Mouse (Mus musculus) ES-E14 (cell line): ENCODE measurements around the gene Tcf12. TPM values are rescaled to one million over a fixed set of nuclear protein-coding genes. Genes with fewer than 3 reads are reported as not detected.

Source experiments
- DNase-seq: peaks from one replicate; pipeline ENCODE4 v3.0.0-alpha.2; 2013; ENCODE audit warnings: low read depth, low spot score
- H3K27ac ChIP-seq: 2 replicates; pipeline ENCODE4 v1.5.1; 2012; ENCODE audit warnings: low read depth, mild to moderate bottlenecking, low read length, moderate library complexity, mixed read lengths; ENCODE audit not compliant: poor library complexity, insufficient read depth, severe bottlenecking
- H3K36me3 ChIP-seq: 2 replicates; pipeline ENCODE4 v1.6.1; 2012; ENCODE audit warnings: mild to moderate bottlenecking, low read length, moderate library complexity, mixed read lengths; ENCODE audit not compliant: control insufficient read depth, poor library complexity, insufficient read depth, severe bottlenecking
- H3K4me1 ChIP-seq, 2 experiments: fragments of 150-350 bp in 1 of 2; sonication (generic) in 1 of 2; 2 replicates each; pipeline ENCODE4 v1.6.1; 2012; ENCODE audit warnings: low read length in 2 of 2, mild to moderate bottlenecking in 1 of 2, mixed read lengths in 1 of 2; ENCODE audit not compliant: control insufficient read depth in 2 of 2, insufficient read depth in 2 of 2, poor library complexity in 1 of 2
- H3K4me3 ChIP-seq, 2 experiments: fragments of 150-350 bp in 1 of 2; sonication (generic) in 1 of 2; 2 replicates each; pipeline ENCODE4 v1.5.1; 2012; ENCODE audit warnings: low read length in 2 of 2, low read depth in 1 of 2, mild to moderate bottlenecking in 1 of 2, mixed read lengths in 1 of 2; ENCODE audit not compliant: insufficient read depth in 1 of 2, poor library complexity in 1 of 2, severe bottlenecking in 1 of 2
- H3K9ac ChIP-seq: 2 replicates; pipeline ENCODE4 v1.6.1; 2012; ENCODE audit warnings: low read depth, mild to moderate bottlenecking, low read length, mixed read lengths; ENCODE audit not compliant: poor library complexity, insufficient read depth, severe bottlenecking
- H3K9me3 ChIP-seq: fragments of 150-350 bp; sonication (generic); 2 replicates; pipeline ENCODE4 v1.6.1; 2012; ENCODE audit warnings: low read depth, mild to moderate bottlenecking, low read length; ENCODE audit not compliant: control insufficient read depth, insufficient read depth
- CHD2 ChIP-seq: IDR thresholded peaks from 2 replicates; pipeline ENCODE4 v1.6.1; 2014; ENCODE audit warnings: mild to moderate bottlenecking, low read depth, low read length, inconsistent platforms
- HCFC1 ChIP-seq: IDR thresholded peaks from 2 replicates; pipeline ENCODE4 v1.6.1; 2012; ENCODE audit warnings: low read length, inconsistent platforms, borderline replicate concordance; ENCODE audit not compliant: insufficient read depth
- MAFK ChIP-seq: IDR thresholded peaks from 2 replicates; pipeline ENCODE4 v1.6.1; 2014; ENCODE audit warnings: mild to moderate bottlenecking, low read depth, low read length, inconsistent platforms; ENCODE audit not compliant: insufficient read depth
- ZC3H11A ChIP-seq: IDR thresholded peaks from 2 replicates; pipeline ENCODE4 v1.6.1; 2012; ENCODE audit warnings: low read depth, mild to moderate bottlenecking, inconsistent platforms, low read length, borderline replicate concordance
- ZNF384 ChIP-seq: IDR thresholded peaks from 2 replicates; pipeline ENCODE4 v1.6.1; 2012; ENCODE audit warnings: low read depth, low read length, inconsistent platforms
- in situ Hi-C, 2 experiments: fragments of 600-800 bp; cut with MboI; formaldehyde crosslinking; loops; one replicate each; pipeline ENCODE4 v1.15.1; 2025; ENCODE audit warnings: low sequenced_read_pairs in 2 of 2, inconsistent platforms in 1 of 2; ENCODE audit not compliant: unreplicated experiment in 2 of 2
- total RNA-seq: library from RNA; depleted of rRNA; stranded (reverse); fragments of 300-350 nt; gene quantifications from 2 replicates; pipeline ENCODE4 v1.2.3, GENCODE M21; 2012

Tcf12 gene
- total RNA-seq, 1 experiment: 17.3 TPM

DNA sequence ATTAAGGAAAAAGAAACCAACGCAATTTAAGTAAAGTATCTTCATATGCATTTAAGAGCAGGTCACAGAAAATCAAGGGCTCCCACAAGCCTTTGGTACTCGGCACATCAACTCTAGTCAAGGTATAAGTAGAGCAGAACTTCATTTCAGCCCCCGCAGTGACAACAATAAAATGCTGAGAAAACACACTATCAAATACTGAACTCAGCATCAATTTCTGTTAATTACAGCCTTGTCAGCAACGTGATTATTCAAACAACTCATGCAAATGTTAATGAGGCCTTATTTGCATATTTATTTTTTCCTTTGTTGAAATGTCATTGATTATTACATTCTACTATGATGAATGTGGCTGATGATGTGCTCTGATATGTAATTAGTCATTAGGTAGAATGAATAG, 136.5 kb downstream of the Tcf12 start:
- Histone ChIP-seq H3K9me3 (no peaks in the 10 kb centered on the region), H3K9ac (no peak overlapping the region), H3K4me3 (no peak overlapping the region), H3K27ac (no peak overlapping the region), H3K36me3 (no peaks in the 10 kb centered on the region), H3K4me1 (no peaks in the 10 kb centered on the region)
- DNase-seq: no peak
- in situ Hi-C loops: no loop called here
- TF ChIP-seq HCFC1: no peak
- no peak for TF ChIP-seq MAFK
- TF ChIP-seq ZC3H11A: no peak
- no peak for TF ChIP-seq ZNF384
- no peak for TF ChIP-seq CHD2

DNA sequence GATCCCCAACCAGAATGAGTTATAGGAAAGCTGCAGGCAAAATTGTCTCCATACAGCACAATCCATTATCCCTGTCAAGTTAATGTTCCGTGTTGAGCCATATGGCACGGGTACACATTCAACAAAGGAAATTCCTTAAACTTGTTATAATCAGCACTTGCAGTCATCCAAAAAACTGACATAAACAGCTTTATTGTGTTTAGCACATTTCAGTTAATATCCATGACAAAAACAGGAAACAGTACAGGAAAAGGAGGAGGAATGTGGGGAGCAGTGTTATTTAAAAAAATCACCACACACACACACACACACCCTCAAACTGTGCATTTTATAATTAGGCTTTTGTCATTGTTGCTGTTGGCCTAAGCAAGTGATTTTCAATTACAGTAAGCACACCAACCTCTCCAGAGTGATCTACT, 137.1 kb downstream of the Tcf12 start:
- H3K9me3 ChIP-seq: no peaks in the 10 kb centered on the region
- no peak overlapping the region for H3K27ac ChIP-seq
- no peak overlapping the region for H3K4me3 ChIP-seq
- TF ChIP-seq MAFK (no peak), CHD2 (no peak), HCFC1 (no peak), ZNF384 (no peak), ZC3H11A (no peak)
- H3K36me3 ChIP-seq: no peaks in the 10 kb centered on the region
- H3K9ac ChIP-seq: no peak overlapping the region
- DNase-seq: no peak
- in situ Hi-C loops: no loop called here
- H3K4me1 ChIP-seq: no peaks in the 10 kb centered on the region

DNA sequence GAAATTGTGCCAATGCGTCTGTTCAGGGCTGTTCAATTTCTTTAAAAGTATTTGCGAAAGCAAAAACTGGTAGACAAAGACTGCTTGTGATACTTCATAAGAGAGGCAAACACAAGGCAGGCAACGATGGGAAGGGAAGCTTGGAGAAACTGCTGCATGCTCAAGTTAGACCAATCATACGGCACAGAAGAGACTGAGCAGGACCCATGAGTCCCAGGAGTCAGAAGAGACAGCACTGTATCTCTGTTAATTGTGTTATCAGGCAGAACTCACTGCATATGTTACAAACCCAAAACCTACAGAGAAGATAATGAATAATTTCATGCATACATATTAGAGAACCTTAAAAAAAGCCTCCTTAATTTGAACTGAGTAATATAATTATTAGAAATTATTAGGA, 147.6 kb downstream of the Tcf12 start:
- no peak for DNase-seq
- in situ Hi-C loops: no loop called here
- Histone ChIP-seq H3K36me3 (no peaks in the 10 kb centered on the region), H3K27ac (no peak overlapping the region), H3K4me1 (no peaks in the 10 kb centered on the region), H3K9ac (no peak overlapping the region), H3K4me3 (no peak overlapping the region), H3K9me3 (no peaks in the 10 kb centered on the region)
- TF ChIP-seq ZC3H11A (no peak), MAFK (no peak), ZNF384 (no peak), HCFC1 (no peak), CHD2 (no peak)

DNA sequence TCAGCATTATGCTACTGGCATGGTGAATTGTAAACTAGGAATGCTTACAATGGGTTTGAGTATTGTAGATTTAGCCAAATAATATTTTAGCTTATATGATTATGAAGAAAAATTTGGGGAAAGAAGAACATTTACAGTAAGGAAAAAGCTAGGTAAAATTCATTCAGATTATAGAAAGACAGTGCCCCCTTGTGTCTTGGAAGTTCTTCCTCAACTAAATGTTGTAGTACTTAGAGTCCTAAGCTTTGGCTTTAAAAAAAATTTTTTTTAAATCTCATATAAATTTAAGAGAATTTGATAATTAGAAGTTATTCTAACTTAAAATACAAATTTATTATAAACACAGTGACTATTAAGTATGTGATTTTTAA, 151.7 kb downstream of the Tcf12 start:
- no peak for TF ChIP-seq HCFC1
- no peak for TF ChIP-seq MAFK
- TF ChIP-seq ZC3H11A: no peak
- TF ChIP-seq ZNF384: no peak
- TF ChIP-seq CHD2: no peak
- Histone ChIP-seq H3K9me3 (no peaks in the 10 kb centered on the region), H3K27ac (no peak overlapping the region), H3K4me1 (no peaks in the 10 kb centered on the region), H3K9ac (no peak overlapping the region), H3K4me3 (no peak overlapping the region), H3K36me3 (no peaks in the 10 kb centered on the region)
- in situ Hi-C loops: no loop called here
- no peak for DNase-seq

DNA sequence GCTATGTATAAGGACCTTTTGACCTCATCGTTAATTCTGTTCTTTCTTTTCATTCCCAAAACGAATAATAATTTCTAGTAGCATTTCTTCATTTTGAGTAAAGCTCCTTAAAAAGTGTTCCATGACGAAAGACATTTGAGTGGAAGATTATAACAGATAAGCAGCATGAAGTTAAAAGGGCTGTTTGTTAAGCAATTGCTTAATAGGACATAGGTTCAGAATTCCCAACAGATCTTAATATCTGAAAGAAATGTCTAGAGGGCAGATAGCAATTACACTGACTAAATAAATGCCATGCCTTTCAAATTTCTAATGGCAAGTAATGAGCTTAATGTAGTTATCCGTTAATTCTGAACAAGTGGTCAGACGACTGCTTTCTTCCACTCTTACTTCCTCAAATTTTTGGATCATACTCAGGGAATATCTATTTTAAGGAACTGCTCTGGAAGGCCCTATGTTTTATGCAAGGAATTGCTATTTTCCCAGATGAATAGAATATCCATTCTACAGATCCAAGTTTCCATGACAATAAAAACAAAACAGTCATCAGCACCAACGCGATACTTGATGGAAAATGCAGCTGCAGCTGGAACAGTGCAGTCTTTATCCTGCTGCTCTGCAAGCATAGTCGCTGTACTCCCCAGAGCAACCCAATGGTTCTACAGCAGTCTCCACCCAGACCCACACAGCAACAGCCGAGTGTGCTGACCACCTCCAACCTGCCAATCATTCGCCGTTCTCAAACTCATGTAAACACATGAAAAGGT, 152.2 kb downstream of the Tcf12 start:
- in situ Hi-C loops: no loop called here
- H3K27ac ChIP-seq: no peak overlapping the region
- TF ChIP-seq CHD2 (no peak), HCFC1 (no peak)

More for the DNA sequence above, 152.2 kb downstream of the Tcf12 start:
- Histone ChIP-seq H3K9ac (no peak overlapping the region), H3K36me3 (no peaks in the 10 kb centered on the region), H3K4me1 (no peaks in the 10 kb centered on the region), H3K4me3 (no peak overlapping the region), H3K9me3 (no peaks in the 10 kb centered on the region)
- DNase-seq: no peak
